In genomic region chr6:116358056-116358455, GRCm38 (mm10) we compare ENCODE assay signal across 24 mouse cellular contexts.
"Had no signal": no experiment of that assay in that cellular context is flagged by ENCODE, and none has a peak within 500 bp of the region (broad histone marks: within the 10 kb centered on the region; RNA-seq: fewer than 3 reads in every experiment).

No protein-coding gene starts in this region.

- H3K4me3 ChIP-seq: kidney, embryonic 15.5 days; left cerebral cortex, adult 2 months; limb, embryonic 13.5 days; megakaryocyte, embryonic 14.5 days; midbrain, embryonic 10.5 days; midbrain, embryonic 13.5 days; myocyte; neural tube, embryonic 13.5 days; stomach, embryonic 15.5 days had no signal

- DNase-seq: kidney, adult 8-10 months; kidney, postnatal 10 days; kidney, postnatal 36 days; layer of hippocampus, postnatal 36 days; liver, postnatal 0 days; lung, embryonic 14.5 days; retina, postnatal 1 day; right cerebral cortex, postnatal 25 days; spleen, adult 18-20 months; thymus, adult 2 months; thymus, postnatal 14 days; thymus, postnatal 4 days had no signal

- H3K27me3 ChIP-seq: kidney, embryonic 15.5 days; limb, embryonic 13.5 days; megakaryocyte, embryonic 14.5 days; midbrain, embryonic 13.5 days; neural tube, embryonic 13.5 days; stomach, embryonic 15.5 days had no signal

- H3K27ac ChIP-seq: kidney, embryonic 15.5 days; left cerebral cortex, adult 2 months; limb, embryonic 13.5 days; liver, embryonic 14.5 days; midbrain, embryonic 10.5 days; midbrain, embryonic 13.5 days; neural tube, embryonic 13.5 days; stomach, embryonic 15.5 days had no signal

- ATAC-seq: liver, postnatal 0 days; lung, postnatal 0 days; midbrain, embryonic 13.5 days; midbrain, embryonic 16.5 days had no signal

- H3K4me2 ChIP-seq: kidney, embryonic 15.5 days; limb, embryonic 13.5 days; lung, embryonic 14.5 days; midbrain, embryonic 13.5 days; neural tube, embryonic 13.5 days; stomach, embryonic 15.5 days had no signal

- H3K9me3 ChIP-seq: kidney, embryonic 15.5 days; limb, embryonic 13.5 days; megakaryocyte, embryonic 14.5 days; midbrain, embryonic 10.5 days; midbrain, embryonic 13.5 days; neural tube, embryonic 13.5 days; stomach, embryonic 15.5 days had no signal

- H3K9ac ChIP-seq: kidney, embryonic 15.5 days; limb, embryonic 13.5 days; liver, embryonic 14.5 days; liver, postnatal 0 days; lung, embryonic 14.5 days; midbrain, embryonic 13.5 days; neural tube, embryonic 13.5 days; stomach, embryonic 15.5 days had no signal

- H3K4me1 ChIP-seq: midbrain, embryonic 10.5 days; midbrain, embryonic 13.5 days; stomach, embryonic 15.5 days had no signal

- H3K36me3 ChIP-seq: kidney, embryonic 15.5 days; limb, embryonic 13.5 days; midbrain, embryonic 10.5 days; midbrain, embryonic 13.5 days; neural tube, embryonic 13.5 days; stomach, embryonic 15.5 days had no signal
